Comparison of ENCODE assay signal across 20 mouse cellular contexts in the genomic region with DNA sequence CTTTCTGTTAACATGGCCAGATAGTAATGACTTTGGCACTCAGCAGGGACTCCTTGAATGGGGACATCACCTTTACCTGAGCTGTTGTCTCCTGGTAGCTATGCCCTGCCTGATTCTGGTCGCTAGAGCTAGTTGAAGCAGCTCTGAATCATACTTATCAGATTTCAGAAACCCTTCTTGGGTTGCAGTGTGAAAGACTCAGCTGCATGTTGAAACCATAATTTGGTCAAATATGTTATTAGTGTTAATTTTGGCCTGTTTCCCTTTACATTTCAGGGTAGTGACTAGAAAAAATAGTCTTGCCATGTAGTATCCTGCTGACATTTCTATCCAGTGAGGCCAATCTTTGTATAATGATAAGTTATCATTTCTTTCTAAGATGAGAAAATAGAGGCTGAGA. TPM values are rescaled to one million over a fixed set of nuclear protein-coding genes. Genes with fewer than 3 reads are reported as not detected.
DNase-seq lines count a peak whose midpoint lies in the region; ATAC-seq and TF ChIP-seq lines count a peak whose summit lies in the region.
"Had no signal": no experiment of that assay in that cellular context is flagged by ENCODE, and none has a peak within 500 bp of the region (broad histone marks: within the 10 kb centered on the region; RNA-seq: fewer than 3 reads in every experiment).

No protein-coding gene starts in this region.

- H3K4me2 ChIP-seq in heart, embryonic 14.5 days (ENCODE audit: low read length): no peak overlapping the region; the same call in 1 of the 2 replicates
- H3K4me2 ChIP-seq in midbrain, embryonic 11.5 days: no peak overlapping the region
- no peak overlapping the region for H3K4me2 ChIP-seq in midbrain, embryonic 16.5 days (ENCODE audit: low read length)
- H3K4me2 ChIP-seq: embryonic facial prominence, embryonic 13.5 days; forebrain, embryonic 12.5 days; hindbrain, embryonic 13.5 days; limb, embryonic 13.5 days; liver, embryonic 11.5 days; midbrain, embryonic 12.5 days had no signal

- no peak overlapping the region for H3K9ac ChIP-seq in heart, adult 2 months (ENCODE audit: low read depth, low read length)
- no peak overlapping the region for H3K9ac ChIP-seq in heart, embryonic 14.5 days (ENCODE audit: low read length)
- H3K9ac ChIP-seq in midbrain, embryonic 11.5 days (ENCODE audit: low read length): no peak overlapping the region
- H3K9ac ChIP-seq in midbrain, embryonic 16.5 days (ENCODE audit: low read depth, low read length): no peak overlapping the region
- H3K9ac ChIP-seq: forebrain, embryonic 12.5 days; forebrain, postnatal 0 days; hindbrain, embryonic 13.5 days; limb, embryonic 13.5 days; midbrain, embryonic 12.5 days had no signal

- TF ChIP-seq CTCF in heart, adult 2 months (IDR thresholded peaks at IDR 0.05): no peak

- no peak for DNase-seq in heart, adult 2 months
- no peak for DNase-seq in heart, adult 18-20 months
- no peak for DNase-seq in heart, postnatal 25 days (ENCODE audit: low spot score)
- peak; percentile 59 for DNase-seq in midbrain, embryonic 11.5 days (ENCODE audit: low spot score, missing footprints)
- peak; percentile 15 for DNase-seq in naive thymus-derived CD4-positive, alpha-beta T cell, adult 2 months (ENCODE audit: low read depth)
- DNase-seq in right cerebral cortex, adult 2 months (ENCODE audit: low spot score in 2 of 2): no peak
- DNase-seq: forebrain, postnatal 0 days; right cerebral cortex, postnatal 4 days; thymus, postnatal 4 days had no signal

- WGBS in heart, adult 2 months: 88% methylated on average over 1 of the region's 1 CpGs
- WGBS in heart, embryonic 14.5 days: 53% methylated on average over 1 of the region's 1 CpGs
- WGBS in midbrain, embryonic 11.5 days: 72% methylated on average over 1 of the region's 1 CpGs
- 88% methylated on average over 1 of the region's 1 CpGs for WGBS in midbrain, embryonic 16.5 days

- H3K27ac ChIP-seq in heart, adult 2 months: peak overlapping the region; percentile 68
- peak overlapping the region; percentile 78 to 84 for H3K27ac ChIP-seq in heart, embryonic 14.5 days (replicated peaks in 1 of 2; ENCODE audit: control insufficient read depth in 1 of 2, insufficient read depth in 1 of 2, low read depth in 2 of 2, low read length in 2 of 2)
- H3K27ac ChIP-seq in midbrain, embryonic 11.5 days (ENCODE audit: low read depth, low read length): no peak overlapping the region
- no peak overlapping the region for H3K27ac ChIP-seq in midbrain, embryonic 16.5 days (ENCODE audit: low read length)
- H3K27ac ChIP-seq: embryonic facial prominence, embryonic 13.5 days; forebrain, embryonic 12.5 days; hindbrain, embryonic 13.5 days; kidney, postnatal 0 days; limb, embryonic 13.5 days; midbrain, embryonic 12.5 days had no signal

- no peaks in the 10 kb centered on the region for H3K27me3 ChIP-seq in heart, adult 2 months (ENCODE audit: control insufficient read depth, insufficient read depth, low read length)
- no peaks in the 10 kb centered on the region for H3K27me3 ChIP-seq in heart, embryonic 14.5 days (ENCODE audit: control insufficient read depth, insufficient read depth, low read length)
- H3K27me3 ChIP-seq in midbrain, embryonic 11.5 days (ENCODE audit: control insufficient read depth, insufficient read depth, low read length): no peaks in the 10 kb centered on the region
- no peaks in the 10 kb centered on the region for H3K27me3 ChIP-seq in midbrain, embryonic 16.5 days (ENCODE audit: control insufficient read depth, insufficient read depth, low read depth, low read length)
- H3K27me3 ChIP-seq: embryonic facial prominence, embryonic 13.5 days; forebrain, embryonic 12.5 days; hindbrain, embryonic 13.5 days; limb, embryonic 13.5 days; midbrain, embryonic 12.5 days had no signal

- no peaks in the 10 kb centered on the region for H3K79me2 ChIP-seq in heart, adult 2 months (replicated peaks; ENCODE audit: control insufficient read depth, insufficient read depth, low read length)

- no peak for TF ChIP-seq EP300 in heart, adult 2 months (IDR thresholded peaks at IDR 0.05; ENCODE audit: insufficient read depth, low read depth, low read length)

- no peak overlapping the region for H3K4me3 ChIP-seq in heart, adult 2 months
- no peak overlapping the region for H3K4me3 ChIP-seq in heart, embryonic 14.5 days (ENCODE audit: control insufficient read depth in 1 of 2, insufficient read depth in 1 of 2, low read depth in 1 of 2, low read length in 2 of 2)
- H3K4me3 ChIP-seq in midbrain, embryonic 11.5 days (ENCODE audit: low read depth, low read length): no peak overlapping the region
- no peak overlapping the region for H3K4me3 ChIP-seq in midbrain, embryonic 16.5 days (ENCODE audit: low read depth, low read length)
- H3K4me3 ChIP-seq: embryonic facial prominence, embryonic 13.5 days; forebrain, embryonic 12.5 days; hindbrain, embryonic 13.5 days; limb, embryonic 13.5 days; midbrain, embryonic 12.5 days had no signal

- H3K9me3 ChIP-seq in heart, embryonic 14.5 days (ENCODE audit: control insufficient read depth, low read length): no peaks in the 10 kb centered on the region
- H3K9me3 ChIP-seq in midbrain, embryonic 11.5 days (ENCODE audit: control insufficient read depth, low read length): no peaks in the 10 kb centered on the region
- H3K9me3 ChIP-seq in midbrain, embryonic 16.5 days (replicated peaks; ENCODE audit: control insufficient read depth, low read length, poor library complexity, severe bottlenecking): no peaks in the 10 kb centered on the region
- H3K9me3 ChIP-seq: embryonic facial prominence, embryonic 13.5 days; forebrain, embryonic 12.5 days; hindbrain, embryonic 13.5 days; limb, embryonic 13.5 days; midbrain, embryonic 12.5 days had no signal

- intact Hi-C loops in heart, adult 2 months (cut with DNase I): no loop called here
- intact Hi-C loops in heart, postnatal 25 days (cut with DNase I): no loop called here

- ATAC-seq in heart, embryonic 14.5 days (ENCODE audit: insufficient number of reproducible peaks, insufficient read depth, low FRiP score, low read depth): no peak
- ATAC-seq in midbrain, embryonic 11.5 days (ENCODE audit: low FRiP score): no peak
- no peak for ATAC-seq in midbrain, embryonic 16.5 days
- ATAC-seq: CD4-positive, CD25-positive, alpha-beta regulatory T cell, adult 4 months; forebrain, postnatal 0 days had no signal

- H3K4me1 ChIP-seq in heart, adult 2 months (ENCODE audit: control insufficient read depth, insufficient read depth, low read length): peaks cover 11% of the 10 kb centered on the region; the same call in 1 of the 2 replicates
- H3K4me1 ChIP-seq in heart, embryonic 14.5 days (ENCODE audit: control insufficient read depth in 2 of 2, insufficient read depth in 2 of 2, low read length in 2 of 2): peaks cover 30 to 49% of the 10 kb centered on the region in 2 experiments
- no peaks in the 10 kb centered on the region for H3K4me1 ChIP-seq in midbrain, embryonic 11.5 days (ENCODE audit: control insufficient read depth, insufficient read depth, low read length)
- H3K4me1 ChIP-seq in midbrain, embryonic 16.5 days (ENCODE audit: control insufficient read depth, insufficient read depth, low read length): no peaks in the 10 kb centered on the region

- peaks cover 9% of the 10 kb centered on the region for H3K36me3 ChIP-seq in heart, adult 2 months (ENCODE audit: control insufficient read depth, insufficient read depth, low read length)
- no peaks in the 10 kb centered on the region for H3K36me3 ChIP-seq in heart, embryonic 14.5 days (ENCODE audit: control insufficient read depth, insufficient read depth, low read length)
- H3K36me3 ChIP-seq in midbrain, embryonic 11.5 days (ENCODE audit: control insufficient read depth, insufficient read depth, low read length): no peaks in the 10 kb centered on the region
- H3K36me3 ChIP-seq in midbrain, embryonic 16.5 days (ENCODE audit: control insufficient read depth, insufficient read depth, low read length): no peaks in the 10 kb centered on the region
- H3K36me3 ChIP-seq: embryonic facial prominence, embryonic 13.5 days; hindbrain, embryonic 13.5 days; limb, embryonic 13.5 days; midbrain, embryonic 12.5 days had no signal

- no peak for TF ChIP-seq POLR2A in heart, adult 2 months (IDR thresholded peaks at IDR 0.05; ENCODE audit: insufficient read depth, low read depth, low read length)

RNA-seq across cellular contexts. Expression of a gene that starts 17.2 kb away (rescaled TPM):
- total RNA-seq in heart, adult 2 months (2021): under 1 TPM; 0.25 to 0.84 TPM
- 0.44 and 1.5 TPM in 2 replicates for polyA plus RNA-seq in heart, adult 2 months (2012; rRNA removed)
- total RNA-seq in heart, adult 18-20 months (2021): 1 to 10 TPM in 1 of 2 experiments, under 1 TPM in 1; 0.55 to 1.6 TPM
- 2.0 and 2.4 TPM in 2 replicates for polyA plus RNA-seq in heart, embryonic 14.5 days (2014; fragmentation: Nextera tagmentation; extraction: Ambion mirVana)
- total RNA-seq in heart, postnatal 25 days (2021): under 1 TPM; 0.75 to 0.86 TPM
- polyA plus RNA-seq in midbrain, embryonic 11.5 days (2014; fragmentation: Nextera tagmentation; extraction: Ambion mirVana): 1.4 and 2.0 TPM in 2 replicates
- polyA plus RNA-seq in midbrain, embryonic 16.5 days (2015; fragmentation: Nextera tagmentation; extraction: Ambion mirVana): 0.70 and 1.0 TPM in 2 replicates
- total RNA-seq: forebrain, postnatal 0 days; granulocyte monocyte progenitor cell, adult 5-6 weeks had no signal

RNA-seq across cellular contexts. Expression of a gene that starts 38.2 kb away (rescaled TPM):
- total RNA-seq in heart, adult 2 months (2021): 1 to 10 TPM; 5.0 to 7.9 TPM
- polyA plus RNA-seq in heart, adult 2 months (2012; rRNA removed): 14.1 and 16.3 TPM in 2 replicates
- 1 to 10 TPM; 3.6 to 5.0 TPM for total RNA-seq in heart, adult 18-20 months (2021)
- polyA plus RNA-seq in heart, embryonic 14.5 days (2014; fragmentation: Nextera tagmentation; extraction: Ambion mirVana): 9.7 and 10.5 TPM in 2 replicates
- total RNA-seq in heart, postnatal 25 days (2021): 1 to 10 TPM; 7.4 to 8.6 TPM
- 9.0 and 10.4 TPM in 2 replicates for polyA plus RNA-seq in midbrain, embryonic 11.5 days (2014; fragmentation: Nextera tagmentation; extraction: Ambion mirVana)
- polyA plus RNA-seq in midbrain, embryonic 16.5 days (2015; fragmentation: Nextera tagmentation; extraction: Ambion mirVana): 4.9 and 5.2 TPM in 2 replicates

Comparison
In these comparisons a context has a peak if more than half of its experiments do, and no peak if none do; other contexts are left out.
1. DNase-seq: peak in midbrain, embryonic 11.5 days (single experiment) and naive thymus-derived CD4-positive, alpha-beta T cell, adult 2 months (single experiment); none in heart, adult 2 months (0 of 2), heart, adult 18-20 months (0 of 2), heart, postnatal 25 days (single experiment) and right cerebral cortex, adult 2 months (0 of 2).
2. H3K27ac ChIP-seq: peak in heart, adult 2 months (single experiment) and heart, embryonic 14.5 days (2 of 2); none in midbrain, embryonic 11.5 days (single experiment) and midbrain, embryonic 16.5 days (single experiment).